Mouse (Mus musculus) lung, postnatal 0 days (tissue): ENCODE results near the gene Skp1a.

Source experiments
- CTCF ChIP-seq: IDR thresholded peaks from 2 replicates; pipeline ENCODE4 v1.5.1; 2016; ENCODE audit warnings: antibody characterized with exemption, mild to moderate bottlenecking
- EP300 ChIP-seq: IDR thresholded peaks from 2 replicates; pipeline ENCODE4 v1.6.1; 2016; ENCODE audit warnings: antibody characterized with exemption, mild to moderate bottlenecking, control low read depth

GRCm38 (mm10) chr11:52255077-52255476 lies 23.3 kb downstream of the Skp1a start:
- no peak for TF ChIP-seq CTCF
- no peak for TF ChIP-seq EP300
